Mouse (Mus musculus) kidney, embryonic 14.5 days (tissue): Measurements from ENCODE around the gene Arl13b. TPM values are rescaled to one million over a fixed set of nuclear protein-coding genes. Genes with fewer than 3 reads are reported as not detected.

ENCODE experiments used
- ATAC-seq: fragments of 200-750 bp; cut with Nextera tagmentation; 2 replicates; pipeline ENCODE4 v1.8.0; 2017; ENCODE audit warnings: moderate number of reproducible peaks, mild to moderate bottlenecking, moderate TSS enrichment, moderate library complexity; ENCODE audit not compliant: low FRiP score, low TSS enrichment
- H3K27ac ChIP-seq: fragments of 300-500 bp; sonication (generic); 2 replicates; pipeline ENCODE4 v1.5.1; 2014; ENCODE audit warnings: low read depth, mild to moderate bottlenecking, low read length, moderate library complexity, mixed read lengths
- H3K27me3 ChIP-seq: fragments of 300-500 bp; sonication (generic); 2 replicates; pipeline ENCODE4 v1.6.1; 2014; ENCODE audit warnings: mild to moderate bottlenecking, low read length; ENCODE audit not compliant: control insufficient read depth, insufficient read depth
- H3K36me3 ChIP-seq: fragments of 300-500 bp; sonication (generic); 2 replicates; pipeline ENCODE4 v1.6.1; 2014; ENCODE audit warnings: low read length, mixed read lengths; ENCODE audit not compliant: control insufficient read depth, insufficient read depth
- H3K4me1 ChIP-seq: fragments of 300-500 bp; sonication (generic); 2 replicates; pipeline ENCODE4 v1.6.1; 2014; ENCODE audit warnings: low read length, mixed read lengths; ENCODE audit not compliant: control insufficient read depth, insufficient read depth
- H3K4me2 ChIP-seq: fragments of 300-500 bp; sonication (generic); replicated peaks from 2 replicates; pipeline ENCODE4 v1.6.1; 2014; ENCODE audit warnings: low read depth, mild to moderate bottlenecking, low read length
- H3K4me3 ChIP-seq: fragments of 300-500 bp; sonication (generic); 2 replicates; pipeline ENCODE4 v1.5.1; 2014; ENCODE audit warnings: mild to moderate bottlenecking, low read length
- H3K9ac ChIP-seq: fragments of 300-500 bp; sonication (generic); 2 replicates; pipeline ENCODE4 v1.6.1; 2014; ENCODE audit warnings: low read depth, mild to moderate bottlenecking, low read length, moderate library complexity
- H3K9me3 ChIP-seq: fragments of 300-500 bp; sonication (generic); 2 replicates; pipeline ENCODE4 v1.6.1; 2016; ENCODE audit warnings: low read length; ENCODE audit not compliant: control insufficient read depth
- WGBS: fragments of 180-500 bp; shearing (Covaris S2); extraction: QIAGEN DNeasy Blood & Tissue Kit; methylation state at CpG from one replicate; pipeline ENCODE4 v1.1.7; 2014; 5-methylcytosine and 5-hydroxymethylcytosine counted together
- polyA plus RNA-seq: library from polyadenylated mRNA; unstranded; fragments of >200 nt; fragmentation: Nextera tagmentation; extraction: Ambion mirVana; gene quantifications from 2 replicates; pipeline ENCODE4 v1.2.1, GENCODE M21; 2014

Gene Arl13b
- polyA plus RNA-seq, 1 experiment from 2014 or later = 19.0 TPM

DNA sequence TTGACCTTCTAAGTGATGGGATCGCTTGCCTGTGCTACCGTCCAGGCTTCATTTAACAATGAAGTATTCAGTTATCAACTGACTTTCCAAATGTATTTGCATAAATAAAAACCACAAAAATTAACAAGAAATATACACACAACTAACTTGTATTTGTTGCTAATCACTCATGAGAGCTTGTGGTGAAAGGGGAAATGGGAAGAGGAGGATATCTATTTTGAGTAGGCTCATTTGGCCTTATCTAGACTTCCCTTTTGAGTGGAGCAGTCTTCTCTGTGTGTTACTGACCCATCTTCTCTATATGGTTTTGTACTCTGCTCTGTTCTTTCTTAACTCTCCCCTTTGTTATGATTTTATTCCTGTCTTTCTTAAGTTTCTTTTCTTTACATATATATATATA is 9.4 kb upstream of the Arl13b start:
- Histone ChIP-seq H3K9me3 (no peaks in the 10 kb centered on the region), H3K4me1 (no peaks in the 10 kb centered on the region), H3K4me2 (no peak overlapping the region), H3K27ac (no peak overlapping the region), H3K36me3 (no peaks in the 10 kb centered on the region), H3K4me3 (no peak overlapping the region), H3K27me3 (no peaks in the 10 kb centered on the region), H3K9ac (no peak overlapping the region)
- WGBS = 95% methylated on average over 2 of the region's 2 CpGs
- ATAC-seq = no peak

DNA sequence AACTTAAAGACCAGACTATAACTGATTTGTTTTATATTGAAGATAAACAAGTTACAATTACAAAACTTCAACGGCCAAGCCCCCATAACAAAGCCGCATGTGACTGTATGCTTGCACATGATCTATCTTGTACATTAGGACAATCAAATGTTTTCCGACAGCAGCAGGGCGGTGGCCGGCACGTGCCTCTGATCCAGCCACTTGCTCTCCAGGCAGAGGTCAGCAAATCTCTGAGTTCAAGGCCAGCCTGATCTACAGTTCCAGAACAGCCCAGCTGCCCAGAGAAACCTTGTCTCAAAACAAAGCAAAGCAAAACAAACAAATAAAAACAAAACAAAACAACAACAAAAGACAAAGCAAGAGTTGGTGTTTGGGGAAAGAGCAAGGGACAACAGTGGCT is 8.5 kb upstream of the Arl13b start:
- no peaks in the 10 kb centered on the region for H3K4me1 ChIP-seq
- no peak overlapping the region; the same call in 1 of the 2 replicates for H3K4me2 ChIP-seq
- ATAC-seq = no peak
- no peaks in the 10 kb centered on the region for H3K9me3 ChIP-seq
- no peak overlapping the region for H3K4me3 ChIP-seq
- no peak overlapping the region for H3K9ac ChIP-seq
- no peak overlapping the region for H3K27ac ChIP-seq
- H3K27me3 ChIP-seq = no peaks in the 10 kb centered on the region
- H3K36me3 ChIP-seq = no peaks in the 10 kb centered on the region
- 72% methylated on average over 6 of the region's 6 CpGs for WGBS

DNA sequence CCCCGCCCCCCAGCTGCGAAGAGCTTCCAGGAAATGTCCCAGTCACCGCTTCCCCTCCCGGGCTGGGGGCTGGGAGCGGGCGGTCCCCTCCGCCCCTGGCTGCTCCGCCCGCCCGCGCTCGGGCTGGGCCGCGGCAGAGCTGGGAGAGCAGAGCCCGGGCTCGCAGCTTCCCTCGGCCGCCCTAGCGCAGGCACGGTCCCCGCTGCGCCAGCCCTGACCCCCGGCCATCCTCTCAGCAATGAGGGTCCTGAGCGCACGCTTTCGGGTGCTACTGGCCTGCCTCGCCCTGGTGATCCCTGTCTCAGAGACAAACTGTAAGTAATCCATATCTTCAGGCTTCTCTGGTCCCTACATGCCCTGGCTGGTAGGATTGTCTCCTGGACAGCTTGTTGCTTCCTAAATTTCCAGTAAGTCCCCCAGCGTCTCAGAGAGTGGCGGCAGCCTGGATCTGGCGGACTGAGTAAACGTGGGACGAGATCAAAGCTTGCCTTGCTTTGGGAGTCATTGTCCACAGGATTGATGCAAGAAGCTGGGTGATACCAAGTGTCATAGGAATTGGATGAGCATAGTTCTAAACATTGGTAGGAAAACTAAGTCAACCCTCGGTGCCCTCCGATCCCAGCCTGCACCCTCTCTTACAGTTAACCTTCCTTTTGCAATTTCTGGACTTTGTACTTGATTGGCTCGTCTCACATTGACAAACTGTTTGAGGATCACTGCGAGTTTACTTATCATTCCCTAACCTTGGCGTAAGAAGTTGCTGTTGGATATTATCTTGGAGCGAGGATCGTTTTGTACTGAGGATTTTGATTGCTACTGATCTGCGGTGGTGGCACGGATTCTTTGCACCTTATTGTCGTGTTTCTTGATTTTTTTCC is 7.6 kb upstream of the Arl13b start, which contains the start of gene Pros1:
Pros1 (plus strand) TSS at position 117 of the 878 bp plus-strand sequence.
- 5% methylated on average over 40 of the region's 42 CpGs for WGBS
- Histone ChIP-seq H3K9me3 (no peaks in the 10 kb centered on the region), H3K4me3 (peak within 1 kb of the TSS; percentile 48), H3K4me1 (no peaks in the 10 kb centered on the region), H3K36me3 (no peaks in the 10 kb centered on the region), H3K27me3 (no peaks in the 10 kb centered on the region), H3K4me2 (peak within 1 kb of the TSS; percentile 71), H3K9ac (peak within 1 kb of the TSS; percentile 71), H3K27ac (0 out of 2 replicates have a peak within 1 kb of the TSS, but pooled peaks have one; percentile 31)
- peak; percentile 96 for ATAC-seq

DNA sequence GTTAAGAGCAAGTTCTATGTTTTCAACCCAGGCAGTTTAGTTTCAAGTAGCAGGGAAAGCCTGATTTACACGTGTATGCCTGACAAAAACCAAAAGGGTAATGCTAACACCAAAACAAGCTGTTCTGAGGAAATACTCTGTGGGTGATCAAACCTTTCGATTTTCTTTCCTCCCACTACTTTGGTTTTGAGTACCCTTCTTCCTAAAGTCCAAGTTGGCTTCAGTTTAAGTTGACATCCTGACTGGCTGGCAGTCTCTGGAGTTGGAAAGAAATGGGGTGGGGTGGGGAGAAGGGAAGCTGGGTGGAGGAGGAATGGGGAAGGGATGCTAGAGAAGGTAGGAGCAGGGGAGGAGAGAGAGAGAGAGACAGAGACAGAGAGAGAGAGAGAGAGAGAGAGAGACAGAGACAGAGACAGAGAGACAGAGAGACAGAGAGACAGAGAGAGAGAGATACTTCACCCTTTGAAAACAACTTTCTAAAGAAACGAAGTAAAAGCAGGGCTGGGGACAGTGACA is 6.8 kb upstream of the Arl13b start:
- H3K9ac ChIP-seq = peak overlapping the region; percentile 71
- H3K27ac ChIP-seq = no peak overlapping the region
- H3K9me3 ChIP-seq = no peaks in the 10 kb centered on the region
- H3K27me3 ChIP-seq = no peaks in the 10 kb centered on the region
- H3K4me3 ChIP-seq = peak overlapping the region; percentile 48
- no peaks in the 10 kb centered on the region for H3K36me3 ChIP-seq
- H3K4me1 ChIP-seq = no peaks in the 10 kb centered on the region
- 19% methylated on average over 3 of the region's 3 CpGs for WGBS
- ATAC-seq = peak; percentile 41; the same call in 1 of the 2 replicates
- H3K4me2 ChIP-seq = peak overlapping the region; percentile 71

DNA sequence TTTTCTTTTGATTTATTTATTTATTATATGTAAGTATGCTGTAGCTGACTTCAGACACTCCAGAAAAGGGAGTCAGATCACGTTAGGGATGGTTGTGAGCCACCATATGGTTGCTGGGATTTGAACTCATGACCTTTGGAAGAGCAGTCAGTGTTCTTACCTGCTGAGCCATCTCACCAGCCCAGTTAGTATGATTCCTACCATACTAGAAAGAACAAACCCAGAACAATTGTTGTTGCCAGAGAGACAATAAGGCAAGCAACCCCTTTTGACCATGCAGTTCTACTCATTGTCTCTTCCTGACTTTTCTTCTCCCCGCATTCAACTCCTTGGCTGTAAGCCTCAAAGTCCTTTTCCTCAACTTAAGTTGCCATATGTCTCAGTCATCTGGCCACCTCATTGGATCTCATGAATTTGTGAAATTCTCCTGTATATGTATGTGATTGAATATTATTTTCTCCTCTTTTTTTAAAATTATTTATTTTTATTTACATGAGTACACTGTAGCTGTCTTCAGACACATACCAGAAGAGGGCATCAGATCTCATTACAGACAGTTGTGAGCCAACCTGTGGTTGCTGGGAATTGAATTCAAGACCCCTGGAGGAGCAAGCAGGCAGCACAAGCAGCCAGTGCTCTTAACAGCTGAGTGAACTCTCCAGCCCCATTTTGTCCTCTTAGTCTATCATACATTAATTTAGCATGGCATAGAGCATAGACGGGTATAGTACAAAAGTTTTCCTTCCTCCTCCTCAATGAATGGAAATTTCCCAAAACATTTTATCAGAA is 5.8 kb upstream of the Arl13b start:
- H3K4me2 ChIP-seq = no peak overlapping the region
- no peak overlapping the region for H3K27ac ChIP-seq
- H3K4me3 ChIP-seq = no peak overlapping the region
- 76% methylated on average over 3 of the region's 3 CpGs for WGBS
- no peak overlapping the region for H3K9ac ChIP-seq
- no peak for ATAC-seq
- H3K9me3 ChIP-seq = no peaks in the 10 kb centered on the region
- H3K36me3 ChIP-seq = no peaks in the 10 kb centered on the region
- no peaks in the 10 kb centered on the region for H3K4me1 ChIP-seq
- no peaks in the 10 kb centered on the region for H3K27me3 ChIP-seq

DNA sequence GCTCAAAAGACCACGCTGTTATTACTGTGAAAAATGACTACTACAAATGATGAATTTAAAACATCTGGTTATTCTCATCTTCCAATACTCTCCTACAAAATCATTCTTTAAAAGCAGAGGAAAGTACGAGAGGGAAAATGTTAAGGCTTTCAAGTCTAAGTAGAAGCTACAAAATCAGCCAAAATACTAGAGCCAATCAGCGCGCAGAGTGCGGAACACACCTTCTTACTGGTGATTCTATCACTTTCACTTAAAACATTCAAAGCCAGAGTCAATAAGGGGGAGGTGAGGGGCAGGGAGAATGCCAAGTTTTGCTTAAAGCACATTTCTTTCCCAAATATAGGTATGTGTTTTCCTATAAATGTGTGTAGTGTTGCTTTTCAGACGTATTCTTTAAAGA is 1.5 kb downstream of the Arl13b start:
- Histone ChIP-seq H3K4me2 (no peak overlapping the region), H3K4me3 (no peak overlapping the region)
- 87% methylated on average over 6 of the region's 6 CpGs for WGBS

DNA sequence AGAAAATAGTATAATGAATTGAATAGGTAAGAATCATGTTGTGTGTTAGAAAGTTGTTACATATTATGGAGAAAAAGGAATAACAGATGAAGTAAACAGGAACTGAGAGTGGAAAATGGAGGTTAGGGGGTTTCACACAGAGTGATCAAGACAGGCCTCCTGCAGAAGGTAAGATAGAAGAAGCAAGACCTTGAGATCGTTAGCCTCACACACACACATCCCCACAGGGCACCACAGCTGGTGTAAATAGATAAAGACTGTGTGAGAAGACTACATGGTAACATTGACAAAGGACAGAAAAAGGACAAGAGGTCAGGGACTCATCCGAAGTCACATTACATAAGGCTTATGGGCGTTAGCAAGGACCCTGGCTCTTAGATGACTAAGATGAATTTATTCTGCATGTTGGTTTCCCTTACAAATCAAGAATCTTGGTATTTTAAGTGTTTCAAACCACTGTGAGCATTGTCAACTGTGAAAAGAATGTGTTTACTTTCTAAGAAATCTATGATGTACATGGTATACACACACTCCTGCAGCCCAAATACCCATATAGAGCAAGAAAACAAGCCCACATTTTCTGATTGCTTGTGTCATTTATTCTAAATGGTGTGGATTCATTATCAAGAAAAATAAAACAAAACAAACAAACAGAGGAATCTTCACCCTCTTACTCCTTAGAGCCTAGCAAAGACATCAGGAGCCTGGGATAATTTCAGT is 12.7 kb downstream of the Arl13b start:
- H3K4me1 ChIP-seq = no peaks in the 10 kb centered on the region
- no peak overlapping the region for H3K4me2 ChIP-seq
- no peak overlapping the region for H3K4me3 ChIP-seq
- ATAC-seq = no peak
- H3K27ac ChIP-seq = no peak overlapping the region
- no peak overlapping the region for H3K9ac ChIP-seq
- no peaks in the 10 kb centered on the region for H3K27me3 ChIP-seq
- H3K36me3 ChIP-seq = no peaks in the 10 kb centered on the region
- 86% methylated on average over 3 of the region's 3 CpGs for WGBS
- H3K9me3 ChIP-seq = no peaks in the 10 kb centered on the region

More for the DNA sequence above, 1.5 kb downstream of the Arl13b start:
- Histone ChIP-seq H3K27ac (no peak overlapping the region), H3K4me1 (peaks cover 3% of the 10 kb centered on the region; the same call in 1 of the 2 replicates), H3K9ac (no peak overlapping the region), H3K9me3 (no peaks in the 10 kb centered on the region), H3K27me3 (no peaks in the 10 kb centered on the region), H3K36me3 (no peaks in the 10 kb centered on the region)
- ATAC-seq = no peak

DNA sequence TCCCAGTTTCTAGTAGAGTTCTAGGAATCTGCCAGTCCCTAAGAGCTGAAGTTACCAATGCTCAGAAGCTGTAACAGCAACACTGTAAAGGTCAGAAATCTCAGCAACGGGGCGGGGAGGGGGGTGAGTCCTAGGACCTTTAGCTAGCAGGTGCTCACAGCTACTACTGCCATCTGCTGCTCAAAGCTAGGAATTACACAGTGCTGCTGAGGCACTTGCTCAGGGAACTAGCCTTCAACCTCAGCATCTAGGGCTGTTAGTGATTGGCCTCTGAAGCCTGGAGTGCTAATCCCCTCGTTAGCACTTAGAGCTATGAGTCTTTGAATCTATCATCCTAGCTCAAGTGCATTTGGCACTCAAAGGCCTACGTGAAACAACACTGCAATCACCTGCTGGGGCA is 14.4 kb downstream of the Arl13b start:
- Histone ChIP-seq H3K36me3 (no peaks in the 10 kb centered on the region), H3K4me1 (no peaks in the 10 kb centered on the region), H3K9me3 (no peaks in the 10 kb centered on the region), H3K27me3 (no peaks in the 10 kb centered on the region), H3K4me2 (no peak overlapping the region), H3K27ac (no peak overlapping the region), H3K4me3 (no peak overlapping the region), H3K9ac (no peak overlapping the region)
- WGBS = 14% methylated on average over 4 of the region's 4 CpGs
- no peak for ATAC-seq
